Mouse (Mus musculus) intestine, embryonic 16.5 days (tissue): ENCODE results near the gene Ctsh. TPM values are rescaled to one million over a fixed set of nuclear protein-coding genes. Genes with fewer than 3 reads are reported as not detected.
"Not testable (repeated sequence)": the region's sequence is repeated elsewhere in the genome, so short reads cannot be mapped to it uniquely, and the experiment has no call there.

ENCODE experiments used
- ATAC-seq: fragments of 200-750 bp; cut with Nextera tagmentation; 2 replicates; pipeline ENCODE4 v1.8.0; 2017; ENCODE audit warnings: moderate TSS enrichment, moderate library complexity
- H3K27ac ChIP-seq: fragments of 300-500 bp; sonication (generic); 2 replicates; pipeline ENCODE4 v1.5.1; 2014; ENCODE audit warnings: mild to moderate bottlenecking, low read length
- H3K27me3 ChIP-seq: fragments of 300-500 bp; sonication (generic); replicated peaks from 2 replicates; pipeline ENCODE4 v1.6.1; 2014; ENCODE audit warnings: low read length, control low read depth, mixed read lengths; ENCODE audit not compliant: control insufficient read depth, insufficient read depth
- H3K36me3 ChIP-seq: fragments of 300-500 bp; sonication (generic); 2 replicates; pipeline ENCODE4 v1.6.1; 2014; ENCODE audit warnings: low read length, control low read depth; ENCODE audit not compliant: control insufficient read depth, insufficient read depth
- H3K4me1 ChIP-seq: fragments of 300-500 bp; sonication (generic); 2 replicates; pipeline ENCODE4 v1.6.1; 2014; ENCODE audit warnings: low read length, control low read depth, mixed read lengths; ENCODE audit not compliant: control insufficient read depth, insufficient read depth
- H3K4me2 ChIP-seq: fragments of 300-500 bp; sonication (generic); 2 replicates; pipeline ENCODE4 v1.6.1; 2014; ENCODE audit warnings: low read depth, low read length, control low read depth
- H3K4me3 ChIP-seq: fragments of 300-500 bp; sonication (generic); 2 replicates; pipeline ENCODE4 v1.5.1; 2014; ENCODE audit warnings: mild to moderate bottlenecking, low read length
- H3K9ac ChIP-seq: fragments of 300-500 bp; sonication (generic); 2 replicates; pipeline ENCODE4 v1.6.1; 2014; ENCODE audit warnings: low read depth, low read length
- H3K9me3 ChIP-seq: fragments of 300-500 bp; sonication (generic); 2 replicates; pipeline ENCODE4 v1.6.1; 2016; ENCODE audit warnings: low read length, control low read depth; ENCODE audit not compliant: control insufficient read depth
- WGBS: fragments of 180-500 bp; shearing (Covaris S2); extraction: QIAGEN DNeasy Blood & Tissue Kit; methylation state at CpG from one replicate; pipeline ENCODE4 v1.1.7; 2014; 5-methylcytosine and 5-hydroxymethylcytosine counted together
- polyA plus RNA-seq: library from polyadenylated mRNA; unstranded; fragments of >200 nt; fragmentation: Nextera tagmentation; extraction: Ambion mirVana; gene quantifications from 2 replicates; pipeline ENCODE4 v1.2.1, GENCODE M21; 2015

The Ctsh gene
- polyA plus RNA-seq, 1 experiment from 2014 or later = 56.9 TPM

- peak; percentile 96 for ATAC-seq
- Histone ChIP-seq H3K27me3 (no peaks in the 10 kb centered on the region), H3K9ac (peak overlapping the region; percentile 70), H3K4me2 (peak overlapping the region; percentile 94), H3K4me1 (no peaks in the 10 kb centered on the region), H3K27ac (no peak overlapping the region), H3K36me3 (no peaks in the 10 kb centered on the region), H3K4me3 (peak overlapping the region; percentile 59), H3K9me3 (no peaks in the 10 kb centered on the region)
- under 1% methylated on average over 37 of the region's 37 CpGs for WGBS
These were observed 606 bp downstream of the Ctsh start for GRCm38 (mm10) chr9:90054371-90055145.

DNA sequence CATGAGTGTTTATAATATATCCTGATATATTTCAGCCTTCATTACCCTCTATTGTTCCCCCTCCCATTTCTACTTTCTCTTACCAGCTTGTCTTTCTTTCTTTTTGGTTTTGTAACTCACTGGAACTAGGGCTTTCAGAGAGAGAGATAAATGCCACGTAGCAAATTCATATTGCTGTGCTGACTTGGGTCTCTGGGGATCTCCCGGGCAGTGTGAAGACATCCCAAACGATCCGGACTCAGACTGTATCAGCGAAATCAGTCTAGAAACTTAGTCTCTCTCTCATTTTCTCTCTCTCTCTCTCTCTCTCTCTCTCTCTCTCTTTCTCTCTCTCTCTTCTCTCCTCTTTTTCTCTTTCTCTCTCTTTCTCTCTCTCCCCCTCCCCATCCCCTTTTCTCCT, 1.5 kb downstream of the Ctsh start:
- H3K4me1 ChIP-seq = no peaks in the 10 kb centered on the region
- no peaks in the 10 kb centered on the region for H3K27me3 ChIP-seq
- H3K27ac ChIP-seq = no peak overlapping the region
- no peak for ATAC-seq
- H3K9me3 ChIP-seq = no peaks in the 10 kb centered on the region
- H3K9ac ChIP-seq = no peak overlapping the region
- peak overlapping the region; percentile 94 for H3K4me2 ChIP-seq
- H3K4me3 ChIP-seq = peak overlapping the region; percentile 59
- no peaks in the 10 kb centered on the region for H3K36me3 ChIP-seq
- WGBS = 52% methylated on average over 5 of the region's 5 CpGs

- H3K9me3 ChIP-seq = no peaks in the 10 kb centered on the region
- no peak overlapping the region for H3K9ac ChIP-seq
- no peak for ATAC-seq
- H3K4me3 ChIP-seq = no peak overlapping the region
- H3K4me1 ChIP-seq = no peaks in the 10 kb centered on the region
- no peaks in the 10 kb centered on the region for H3K36me3 ChIP-seq
- H3K27ac ChIP-seq = no peak overlapping the region
- H3K27me3 ChIP-seq = no peaks in the 10 kb centered on the region
- WGBS = 73% methylated on average over 3 of the region's 3 CpGs
- no peak overlapping the region for H3K4me2 ChIP-seq
These were observed 2.0 kb downstream of the Ctsh start for GRCm38 (mm10) chr9:90055911-90056310.

DNA sequence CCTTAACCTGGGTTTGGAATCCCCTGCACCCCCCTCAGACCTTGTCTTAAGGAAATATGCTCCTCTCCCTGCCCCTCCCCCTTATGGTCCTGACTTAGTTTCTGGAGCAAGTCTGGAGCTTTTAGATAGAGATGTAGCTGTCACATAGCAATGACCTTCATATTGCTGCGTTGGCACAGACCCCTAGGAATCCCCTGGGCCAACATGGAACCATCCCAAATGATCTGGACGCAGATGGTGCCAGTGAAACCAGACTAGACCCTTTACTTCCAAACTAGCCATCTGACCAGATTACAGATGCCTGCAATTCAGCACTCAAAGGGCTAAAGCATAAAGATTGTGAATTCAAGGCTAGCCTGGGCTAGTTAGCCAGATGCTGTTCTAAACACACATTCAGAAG, 2.8 kb downstream of the Ctsh start:
- WGBS = 84% methylated on average over 2 of the region's 2 CpGs
- Histone ChIP-seq H3K27ac (no peak overlapping the region), H3K4me2 (no peak overlapping the region), H3K27me3 (no peaks in the 10 kb centered on the region), H3K9ac (no peak overlapping the region), H3K9me3 (no peaks in the 10 kb centered on the region), H3K4me1 (no peaks in the 10 kb centered on the region), H3K36me3 (no peaks in the 10 kb centered on the region), H3K4me3 (no peak overlapping the region)
- no peak for ATAC-seq

- WGBS = 78% methylated on average over 9 of the region's 9 CpGs
- H3K4me2 ChIP-seq = no peak overlapping the region
- no peaks in the 10 kb centered on the region for H3K9me3 ChIP-seq
- H3K9ac ChIP-seq = no peak overlapping the region
- H3K4me3 ChIP-seq = no peak overlapping the region
- H3K4me1 ChIP-seq = no peaks in the 10 kb centered on the region
- H3K27ac ChIP-seq = no peak overlapping the region
- no peaks in the 10 kb centered on the region for H3K27me3 ChIP-seq
- H3K36me3 ChIP-seq = no peaks in the 10 kb centered on the region
- no peak for ATAC-seq
These were observed 6.0 kb downstream of the Ctsh start for GRCm38 (mm10) chr9:90059828-90060573.

DNA sequence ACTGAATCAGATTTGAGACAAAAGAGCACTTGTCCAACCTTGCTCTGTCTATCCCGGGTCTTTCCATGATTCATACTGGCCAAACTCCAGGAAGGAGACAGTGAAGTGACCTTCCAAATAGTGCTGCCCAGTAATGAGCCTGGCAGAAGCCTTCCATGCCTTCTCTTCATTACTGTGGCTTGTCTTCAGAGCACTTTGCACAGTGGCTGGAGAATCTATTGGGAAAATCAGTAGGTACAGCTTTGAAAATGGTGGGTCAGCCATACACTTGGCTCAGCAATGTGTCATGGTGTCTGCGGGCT, 6.6 kb downstream of the Ctsh start:
- no peak overlapping the region for H3K4me2 ChIP-seq
- H3K9me3 ChIP-seq = no peaks in the 10 kb centered on the region
- no peak overlapping the region for H3K9ac ChIP-seq
- no peaks in the 10 kb centered on the region for H3K4me1 ChIP-seq
- no peaks in the 10 kb centered on the region for H3K36me3 ChIP-seq
- WGBS = 84% methylated on average over 2 of the region's 2 CpGs
- no peak overlapping the region for H3K4me3 ChIP-seq
- no peak for ATAC-seq
- no peak overlapping the region for H3K27ac ChIP-seq
- no peaks in the 10 kb centered on the region for H3K27me3 ChIP-seq

GRCm38 (mm10) chr9:90060932-90061331, 7.0 kb downstream of the Ctsh start:
- H3K27me3 ChIP-seq, H3K4me2 ChIP-seq, H3K9ac ChIP-seq, H3K4me3 ChIP-seq, H3K27ac ChIP-seq, ATAC-seq, H3K9me3 ChIP-seq, H3K36me3 ChIP-seq, H3K4me1 ChIP-seq: not testable (repeated sequence)
- WGBS = 90% methylated on average over 5 of the region's 5 CpGs

- ATAC-seq = no peak
- H3K9me3 ChIP-seq = no peaks in the 10 kb centered on the region
- peaks cover 7% of the 10 kb centered on the region; the same call in 1 of the 2 replicates for H3K4me1 ChIP-seq
- H3K4me3 ChIP-seq = no peak overlapping the region
- H3K9ac ChIP-seq = no peak overlapping the region
- no peak overlapping the region for H3K27ac ChIP-seq
- no peaks in the 10 kb centered on the region for H3K27me3 ChIP-seq
- no peak overlapping the region for H3K4me2 ChIP-seq
- no peaks in the 10 kb centered on the region for H3K36me3 ChIP-seq
- 82% methylated on average over 2 of the region's 2 CpGs for WGBS
These were observed 13.4 kb downstream of the Ctsh start for GRCm38 (mm10) chr9:90067341-90067740.

GRCm38 (mm10) chr9:90068786-90069185, 14.8 kb downstream of the Ctsh start:
- no peaks in the 10 kb centered on the region for H3K27me3 ChIP-seq
- H3K36me3 ChIP-seq = no peaks in the 10 kb centered on the region
- WGBS = 63% methylated on average over 6 of the region's 6 CpGs
- peak; percentile 21 for ATAC-seq
- no peak overlapping the region for H3K27ac ChIP-seq
- H3K4me3 ChIP-seq = no peak overlapping the region
- H3K4me1 ChIP-seq = peaks cover 7% of the 10 kb centered on the region; the same call in 1 of the 2 replicates
- no peak overlapping the region for H3K9ac ChIP-seq
- H3K4me2 ChIP-seq = no peak overlapping the region
- no peaks in the 10 kb centered on the region for H3K9me3 ChIP-seq
